Mouse (Mus musculus): Measurements from ENCODE around the gene Tppp3. TPM values are rescaled to one million over a fixed set of nuclear protein-coding genes. Genes with fewer than 3 reads are reported as not detected.

Tppp3 gene
- polyA plus RNA-seq, 1 experiment from 2014 or later = 67.9 TPM

- peaks cover 23% of the 10 kb centered on the region; the same call in 1 of the 2 replicates for H3K36me3 ChIP-seq (ENCODE audit: control insufficient read depth, insufficient read depth)
- WGBS = 95% methylated on average over 8 of the region's 8 CpGs
- TF ChIP-seq CTCF (IDR thresholded peaks at IDR 0.05; ENCODE audit: low read depth) = no peak
- H3K27me3 ChIP-seq (replicated peaks; ENCODE audit: control insufficient read depth, insufficient read depth, low read length) = no peaks in the 10 kb centered on the region
- no peak overlapping the region for H3K4me2 ChIP-seq (replicated peaks; ENCODE audit: low read depth)
- no peak overlapping the region for H3K4me3 ChIP-seq (ENCODE audit: low read depth, low read length)
- H3K9me3 ChIP-seq (ENCODE audit: control insufficient read depth) = no peaks in the 10 kb centered on the region
- ATAC-seq = no peak
- H3K9ac ChIP-seq (ENCODE audit: low read depth, low read length) = no peak overlapping the region
- H3K27ac ChIP-seq (ENCODE audit: low read depth, low read length) = no peak overlapping the region
- peaks cover 11% of the 10 kb centered on the region; the same call in 1 of the 2 replicates for H3K4me1 ChIP-seq (replicated peaks; ENCODE audit: control insufficient read depth, insufficient read depth, low read length)
These were observed 4.4 kb upstream of the Tppp3 start for GRCm38 (mm10) chr8:105475742-105476141.

GRCm38 (mm10) chr8:105475254-105475653 is 3.9 kb upstream of the Tppp3 start:
- H3K9ac ChIP-seq (ENCODE audit: low read depth, low read length) = no peak overlapping the region
- no peaks in the 10 kb centered on the region for H3K9me3 ChIP-seq (ENCODE audit: control insufficient read depth)
- H3K4me3 ChIP-seq (ENCODE audit: low read depth, low read length) = no peak overlapping the region
- ATAC-seq = no peak
- H3K4me1 ChIP-seq (replicated peaks; ENCODE audit: control insufficient read depth, insufficient read depth, low read length) = peaks cover 13% of the 10 kb centered on the region; the same call in 1 of the 2 replicates
- H3K36me3 ChIP-seq (ENCODE audit: control insufficient read depth, insufficient read depth) = peaks cover 23% of the 10 kb centered on the region; the same call in 1 of the 2 replicates
- H3K4me2 ChIP-seq (replicated peaks; ENCODE audit: low read depth) = no peak overlapping the region
- no peak for TF ChIP-seq CTCF (IDR thresholded peaks at IDR 0.05; ENCODE audit: low read depth)
- H3K27me3 ChIP-seq (replicated peaks; ENCODE audit: control insufficient read depth, insufficient read depth, low read length) = no peaks in the 10 kb centered on the region
- H3K27ac ChIP-seq (ENCODE audit: low read depth, low read length) = no peak overlapping the region
- WGBS = 80% methylated on average over 4 of the region's 4 CpGs

GRCm38 (mm10) chr8:105474680-105475079 is 3.4 kb upstream of the Tppp3 start:
- Histone ChIP-seq H3K36me3 (ENCODE audit: control insufficient read depth, insufficient read depth) (peaks cover 23% of the 10 kb centered on the region; the same call in 1 of the 2 replicates), H3K27me3 (replicated peaks; ENCODE audit: control insufficient read depth, insufficient read depth, low read length) (no peaks in the 10 kb centered on the region), H3K4me1 (replicated peaks; ENCODE audit: control insufficient read depth, insufficient read depth, low read length) (peaks cover 18% of the 10 kb centered on the region; the same call in 1 of the 2 replicates), H3K27ac (ENCODE audit: low read depth, low read length) (no peak overlapping the region), H3K9me3 (ENCODE audit: control insufficient read depth) (no peaks in the 10 kb centered on the region), H3K9ac (ENCODE audit: low read depth, low read length) (no peak overlapping the region), H3K4me2 (replicated peaks; ENCODE audit: low read depth) (peak overlapping the region; percentile 52), H3K4me3 (ENCODE audit: low read depth, low read length) (no peak overlapping the region)
- no peak for TF ChIP-seq CTCF (IDR thresholded peaks at IDR 0.05; ENCODE audit: low read depth)
- no peak for ATAC-seq
- WGBS = 24% methylated on average over 5 of the region's 5 CpGs

- H3K4me1 ChIP-seq (replicated peaks; ENCODE audit: control insufficient read depth, insufficient read depth, low read length) = peaks cover 18% of the 10 kb centered on the region; the same call in 1 of the 2 replicates
- peak; percentile 61 for ATAC-seq
- peak; percentile 20; the same call in 1 of the 2 replicates for TF ChIP-seq CTCF (IDR thresholded peaks at IDR 0.05; ENCODE audit: low read depth)
- H3K36me3 ChIP-seq (ENCODE audit: control insufficient read depth, insufficient read depth) = peaks cover 23% of the 10 kb centered on the region; the same call in 1 of the 2 replicates
- H3K4me3 ChIP-seq (ENCODE audit: low read depth, low read length) = no peak overlapping the region
- H3K9me3 ChIP-seq (ENCODE audit: control insufficient read depth) = no peaks in the 10 kb centered on the region
- WGBS = 26% methylated on average over 17 of the region's 17 CpGs
- peak overlapping the region; percentile 52 for H3K4me2 ChIP-seq (replicated peaks; ENCODE audit: low read depth)
- H3K27ac ChIP-seq (ENCODE audit: low read depth, low read length) = no peak overlapping the region
- H3K9ac ChIP-seq (ENCODE audit: low read depth, low read length) = no peak overlapping the region
- no peaks in the 10 kb centered on the region for H3K27me3 ChIP-seq (replicated peaks; ENCODE audit: control insufficient read depth, insufficient read depth, low read length)
These were observed 2.7 kb upstream of the Tppp3 start for GRCm38 (mm10) chr8:105473816-105474606.

GRCm38 (mm10) chr8:105472983-105473382 is 1.7 kb upstream of the Tppp3 start:
- no peak overlapping the region for H3K9ac ChIP-seq (ENCODE audit: low read depth, low read length)
- WGBS = 86% methylated on average over 9 of the region's 9 CpGs
- no peak overlapping the region for H3K27ac ChIP-seq (ENCODE audit: low read depth, low read length)
- no peak overlapping the region for H3K4me3 ChIP-seq (ENCODE audit: low read depth, low read length)
- no peaks in the 10 kb centered on the region for H3K9me3 ChIP-seq (ENCODE audit: control insufficient read depth)
- H3K4me1 ChIP-seq (replicated peaks; ENCODE audit: control insufficient read depth, insufficient read depth, low read length) = peaks cover 18% of the 10 kb centered on the region; the same call in 1 of the 2 replicates
- ATAC-seq = no peak
- H3K27me3 ChIP-seq (replicated peaks; ENCODE audit: control insufficient read depth, insufficient read depth, low read length) = no peaks in the 10 kb centered on the region
- TF ChIP-seq CTCF (IDR thresholded peaks at IDR 0.05; ENCODE audit: low read depth) = no peak
- no peak overlapping the region for H3K4me2 ChIP-seq (replicated peaks; ENCODE audit: low read depth)
- peaks cover 19% of the 10 kb centered on the region; the same call in 1 of the 2 replicates for H3K36me3 ChIP-seq (ENCODE audit: control insufficient read depth, insufficient read depth)

GRCm38 (mm10) chr8:105472414-105472932 is 1.1 kb upstream of the Tppp3 start:
- Histone ChIP-seq H3K4me1 (replicated peaks; ENCODE audit: control insufficient read depth, insufficient read depth, low read length) (peaks cover 18% of the 10 kb centered on the region; the same call in 1 of the 2 replicates), H3K4me2 (replicated peaks; ENCODE audit: low read depth) (no peak overlapping the region), H3K27me3 (replicated peaks; ENCODE audit: control insufficient read depth, insufficient read depth, low read length) (no peaks in the 10 kb centered on the region), H3K27ac (ENCODE audit: low read depth, low read length) (no peak overlapping the region), H3K9me3 (ENCODE audit: control insufficient read depth) (no peaks in the 10 kb centered on the region), H3K4me3 (ENCODE audit: low read depth, low read length) (no peak overlapping the region), H3K36me3 (ENCODE audit: control insufficient read depth, insufficient read depth) (peaks cover 19% of the 10 kb centered on the region; the same call in 1 of the 2 replicates), H3K9ac (ENCODE audit: low read depth, low read length) (no peak overlapping the region)
- no peak for TF ChIP-seq CTCF (IDR thresholded peaks at IDR 0.05; ENCODE audit: low read depth)
- WGBS = 75% methylated on average over 23 of the region's 23 CpGs
- ATAC-seq = no peak

Data from intestine, postnatal 0 days (tissue).